Mouse (Mus musculus) T-helper 17 cell (primary cell): ENCODE data around the gene Pik3cg.

ENCODE experiments used
- in situ Hi-C, 2 experiments: fragments of 300-600 bp; cut with MboI, MseI; formaldehyde crosslinking; loops; 1 replicate in 1 of 2; 2 replicates in 1 of 2; pipeline ENCODE4 v1.15.1; 2025; ENCODE audit warnings: high pct_unique_total_duplicates in 2 of 2

The Pik3cg gene

GRCm38 (mm10) chr12:32145651-32146050, 62.8 kb downstream of the Pik3cg start:
- in situ Hi-C loops, result loop anchor here (5.0 kb wide), 1 partner anchor 102 kb away; no protein-coding TSS in a partner anchor

- in situ Hi-C loops, result loop anchor here (5.0 kb wide), 1 partner anchor 177 kb away; no protein-coding TSS in a partner anchor
These were observed 63.9 kb downstream of the Pik3cg start for GRCm38 (mm10) chr12:32144513-32144912.

GRCm38 (mm10) chr12:32143782-32144181, 64.7 kb downstream of the Pik3cg start:
- in situ Hi-C loops, result loop anchor here (5.0 kb wide), 1 partner anchor 176 kb away; no protein-coding TSS in a partner anchor

GRCm38 (mm10) chr12:32143151-32143550, 65.3 kb downstream of the Pik3cg start:
- in situ Hi-C loops, result loop anchor here (5.0 kb wide), 1 partner anchor 176 kb away; no protein-coding TSS in a partner anchor

GRCm38 (mm10) chr12:32141766-32142165, 66.7 kb downstream of the Pik3cg start:
- in situ Hi-C loops, result loop anchor here (5.0 kb wide), 1 partner anchor 174 kb away; no protein-coding TSS in a partner anchor

GRCm38 (mm10) chr12:32138831-32139230, 69.6 kb downstream of the Pik3cg start:
- in situ Hi-C loops, result no loop called here

GRCm38 (mm10) chr12:32138362-32138761, 70.1 kb downstream of the Pik3cg start:
- in situ Hi-C loops, result no loop called here

GRCm38 (mm10) chr12:32137542-32137941, 70.9 kb downstream of the Pik3cg start:
- in situ Hi-C loops, result no loop called here

GRCm38 (mm10) chr12:32127599-32128507, 80.6 kb downstream of the Pik3cg start:
- in situ Hi-C loops, result no loop called here

- in situ Hi-C loops, result no loop called here
These were observed 81.3 kb downstream of the Pik3cg start for GRCm38 (mm10) chr12:32127158-32127557.

GRCm38 (mm10) chr12:32124456-32124855, 84.0 kb downstream of the Pik3cg start:
- in situ Hi-C loops, result no loop called here

- in situ Hi-C loops, result no loop called here
These were observed 84.4 kb downstream of the Pik3cg start for GRCm38 (mm10) chr12:32124030-32124429.

- in situ Hi-C loops, result no loop called here
These were observed 84.9 kb downstream of the Pik3cg start for GRCm38 (mm10) chr12:32123559-32123958.
